Mouse (Mus musculus) hindbrain, embryonic 12.5 days (tissue): ENCODE measurements at regions not wholly inside any gene's neighbourhood (a gene's known extent, or its start where the extent isn't known, plus 50 kb on each side); places are given as distances from the start of the nearest gene placed in this dataset.

ENCODE experiments used
- ATAC-seq: fragments of 200-750 bp; cut with Nextera tagmentation; 2 replicates; pipeline ENCODE4 v1.8.0; 2017; ENCODE audit warnings: moderate TSS enrichment; ENCODE audit not compliant: low FRiP score
- H3K27ac ChIP-seq: fragments of 300-500 bp; sonication (generic); 2 replicates; pipeline ENCODE4 v1.5.1; 2016; ENCODE audit warnings: mild to moderate bottlenecking
- H3K27me3 ChIP-seq: fragments of 300-500 bp; sonication (generic); 2 replicates; pipeline ENCODE4 v1.6.1; 2016; ENCODE audit warnings: mild to moderate bottlenecking
- H3K36me3 ChIP-seq: fragments of 300-500 bp; sonication (generic); 2 replicates; pipeline ENCODE4 v1.6.1; 2016; ENCODE audit warnings: mild to moderate bottlenecking
- H3K4me1 ChIP-seq: fragments of 300-500 bp; sonication (generic); 2 replicates; pipeline ENCODE4 v1.6.1; 2016
- H3K4me2 ChIP-seq: fragments of 300-500 bp; sonication (generic); replicated peaks from 2 replicates; pipeline ENCODE4 v1.6.1; 2016; ENCODE audit warnings: mild to moderate bottlenecking
- H3K4me3 ChIP-seq: fragments of 300-500 bp; sonication (generic); 2 replicates; pipeline ENCODE4 v1.5.1; 2016; ENCODE audit warnings: mild to moderate bottlenecking
- H3K9ac ChIP-seq: fragments of 300-500 bp; sonication (generic); 2 replicates; pipeline ENCODE4 v1.6.1; 2016; ENCODE audit warnings: mild to moderate bottlenecking, moderate library complexity
- H3K9me3 ChIP-seq: fragments of 300-500 bp; sonication (generic); replicated peaks from 2 replicates; pipeline ENCODE4 v1.6.1; 2016; ENCODE audit warnings: mild to moderate bottlenecking
- WGBS: fragments of 180-500 bp; shearing (Covaris S2); methylation state at CpG from one replicate; pipeline ENCODE4 v1.1.7; 2016; 5-methylcytosine and 5-hydroxymethylcytosine counted together

GRCm38 (mm10) chr1:57470356-57470755, 63.5 kb upstream of the Tyw5 start:
- Histone ChIP-seq H3K9ac (no peak overlapping the region), H3K27me3 (no peaks in the 10 kb centered on the region), H3K27ac (no peak overlapping the region), H3K9me3 (no peaks in the 10 kb centered on the region), H3K4me3 (no peak overlapping the region), H3K36me3 (no peaks in the 10 kb centered on the region), H3K4me1 (no peaks in the 10 kb centered on the region), H3K4me2 (no peak overlapping the region)
- ATAC-seq = no peak
- WGBS = 78% methylated on average over 1 of the region's 1 CpGs

- WGBS = 83% methylated on average over 1 of the region's 1 CpGs
- no peak overlapping the region for H3K4me3 ChIP-seq
- ATAC-seq = no peak
Observed at GRCm38 (mm10) chr1:57472235-57472634, 65.3 kb upstream of the Tyw5 start.

GRCm38 (mm10) chr1:57477725-57478124, 70.8 kb upstream of the Tyw5 start:
- Histone ChIP-seq H3K4me1 (no peaks in the 10 kb centered on the region), H3K36me3 (no peaks in the 10 kb centered on the region), H3K27me3 (no peaks in the 10 kb centered on the region), H3K4me3 (no peak overlapping the region), H3K9me3 (no peaks in the 10 kb centered on the region), H3K4me2 (no peak overlapping the region), H3K9ac (no peak overlapping the region), H3K27ac (no peak overlapping the region)
- no peak for ATAC-seq
- WGBS = 55% methylated on average over 1 of the region's 1 CpGs

More at GRCm38 (mm10) chr1:57472235-57472634, 65.3 kb upstream of the Tyw5 start:
- Histone ChIP-seq H3K4me2 (no peak overlapping the region), H3K9me3 (no peaks in the 10 kb centered on the region), H3K9ac (no peak overlapping the region), H3K36me3 (no peaks in the 10 kb centered on the region), H3K27ac (no peak overlapping the region), H3K27me3 (no peaks in the 10 kb centered on the region), H3K4me1 (no peaks in the 10 kb centered on the region)

GRCm38 (mm10) chr1:57478151-57478550, 71.2 kb upstream of the Tyw5 start:
- Histone ChIP-seq H3K27me3 (no peaks in the 10 kb centered on the region), H3K4me2 (no peak overlapping the region), H3K4me3 (no peak overlapping the region), H3K9ac (no peak overlapping the region), H3K4me1 (no peaks in the 10 kb centered on the region), H3K27ac (no peak overlapping the region), H3K9me3 (no peaks in the 10 kb centered on the region), H3K36me3 (no peaks in the 10 kb centered on the region)
- no peak for ATAC-seq
- 70% methylated on average over 2 of the region's 2 CpGs for WGBS

- 94% methylated on average over 1 of the region's 1 CpGs for WGBS
- H3K36me3 ChIP-seq = no peaks in the 10 kb centered on the region
- ATAC-seq = no peak
Observed at GRCm38 (mm10) chr1:57478800-57479199, 71.9 kb upstream of the Tyw5 start.

GRCm38 (mm10) chr1:57479566-57479965, 72.7 kb upstream of the Tyw5 start:
- Histone ChIP-seq H3K9ac (no peak overlapping the region), H3K27ac (no peak overlapping the region), H3K4me1 (no peaks in the 10 kb centered on the region), H3K36me3 (no peaks in the 10 kb centered on the region), H3K9me3 (no peaks in the 10 kb centered on the region), H3K27me3 (no peaks in the 10 kb centered on the region), H3K4me3 (no peak overlapping the region), H3K4me2 (no peak overlapping the region)
- WGBS = 74% methylated on average over 4 of the region's 4 CpGs
- no peak for ATAC-seq

More at GRCm38 (mm10) chr1:57478800-57479199, 71.9 kb upstream of the Tyw5 start:
- Histone ChIP-seq H3K9me3 (no peaks in the 10 kb centered on the region), H3K9ac (no peak overlapping the region), H3K4me1 (no peaks in the 10 kb centered on the region), H3K4me3 (no peak overlapping the region), H3K27ac (no peak overlapping the region), H3K27me3 (no peaks in the 10 kb centered on the region), H3K4me2 (no peak overlapping the region)

GRCm38 (mm10) chr1:57489176-57489575, 82.3 kb upstream of the Tyw5 start:
- Histone ChIP-seq H3K4me3 (no peak overlapping the region), H3K4me1 (no peaks in the 10 kb centered on the region), H3K9ac (no peak overlapping the region), H3K36me3 (no peaks in the 10 kb centered on the region), H3K27me3 (no peaks in the 10 kb centered on the region), H3K9me3 (no peaks in the 10 kb centered on the region), H3K4me2 (no peak overlapping the region), H3K27ac (no peak overlapping the region)
- no peak for ATAC-seq
- WGBS = 62% methylated on average over 2 of the region's 2 CpGs

- Histone ChIP-seq H3K27ac (no peak overlapping the region), H3K9ac (no peak overlapping the region), H3K9me3 (no peaks in the 10 kb centered on the region), H3K36me3 (no peaks in the 10 kb centered on the region), H3K4me3 (no peak overlapping the region), H3K4me2 (no peak overlapping the region), H3K27me3 (no peaks in the 10 kb centered on the region), H3K4me1 (no peaks in the 10 kb centered on the region)
- WGBS = 75% methylated on average over 6 of the region's 6 CpGs
- ATAC-seq = no peak
Observed at GRCm38 (mm10) chr1:57489588-57489987, 82.7 kb upstream of the Tyw5 start.

GRCm38 (mm10) chr1:57490021-57490420, 83.1 kb upstream of the Tyw5 start:
- H3K9me3 ChIP-seq = no peaks in the 10 kb centered on the region
- H3K27ac ChIP-seq = no peak overlapping the region
- no peaks in the 10 kb centered on the region for H3K27me3 ChIP-seq
- 80% methylated on average over 4 of the region's 4 CpGs for WGBS
- H3K36me3 ChIP-seq = no peaks in the 10 kb centered on the region
- H3K4me3 ChIP-seq = no peak overlapping the region
- ATAC-seq = no peak
- H3K9ac ChIP-seq = no peak overlapping the region
- H3K4me2 ChIP-seq = no peak overlapping the region
- no peaks in the 10 kb centered on the region for H3K4me1 ChIP-seq

GRCm38 (mm10) chr1:57492696-57493095, 85.8 kb upstream of the Tyw5 start:
- no peaks in the 10 kb centered on the region for H3K27me3 ChIP-seq
- no peak overlapping the region for H3K27ac ChIP-seq
- no peak overlapping the region for H3K4me2 ChIP-seq
- WGBS = 79% methylated on average over 2 of the region's 2 CpGs
- no peak overlapping the region for H3K9ac ChIP-seq
- no peaks in the 10 kb centered on the region for H3K4me1 ChIP-seq
- H3K9me3 ChIP-seq = no peaks in the 10 kb centered on the region
- no peaks in the 10 kb centered on the region for H3K36me3 ChIP-seq
- no peak for ATAC-seq
- H3K4me3 ChIP-seq = no peak overlapping the region

GRCm38 (mm10) chr1:57497489-57498037, 90.7 kb upstream of the Tyw5 start:
- ATAC-seq = no peak
- 75% methylated on average over 8 of the region's 8 CpGs for WGBS
- H3K9ac ChIP-seq = no peak overlapping the region
- H3K27ac ChIP-seq = no peak overlapping the region
- H3K4me2 ChIP-seq = no peak overlapping the region
- H3K4me1 ChIP-seq = no peaks in the 10 kb centered on the region
- H3K36me3 ChIP-seq = no peaks in the 10 kb centered on the region
- H3K9me3 ChIP-seq = no peaks in the 10 kb centered on the region
- no peak overlapping the region for H3K4me3 ChIP-seq
- H3K27me3 ChIP-seq = no peaks in the 10 kb centered on the region

- no peak overlapping the region for H3K4me2 ChIP-seq
- no peaks in the 10 kb centered on the region for H3K9me3 ChIP-seq
- H3K9ac ChIP-seq = no peak overlapping the region; the same call in 1 of the 2 replicates
- H3K27ac ChIP-seq = no peak overlapping the region
- H3K4me1 ChIP-seq = no peaks in the 10 kb centered on the region
- no peaks in the 10 kb centered on the region for H3K27me3 ChIP-seq
- ATAC-seq = no peak
- 75% methylated on average over 9 of the region's 9 CpGs for WGBS
- H3K4me3 ChIP-seq = no peak overlapping the region
- H3K36me3 ChIP-seq = no peaks in the 10 kb centered on the region
Observed at GRCm38 (mm10) chr1:57510359-57511120, 103.6 kb upstream of the Tyw5 start.

- Histone ChIP-seq H3K4me2 (no peak overlapping the region), H3K4me1 (no peaks in the 10 kb centered on the region), H3K27me3 (no peaks in the 10 kb centered on the region), H3K4me3 (no peak overlapping the region), H3K9ac (no peak overlapping the region), H3K36me3 (no peaks in the 10 kb centered on the region), H3K27ac (no peak overlapping the region), H3K9me3 (no peaks in the 10 kb centered on the region)
- no peak for ATAC-seq
- 91% methylated on average over 2 of the region's 2 CpGs for WGBS
Observed at GRCm38 (mm10) chr1:57511902-57512301, 105.0 kb upstream of the Tyw5 start.
